Mouse (Mus musculus) ES-Bruce4 (cell line): ENCODE data around the gene Rdh9. TPM values are rescaled to one million over a fixed set of nuclear protein-coding genes. Genes with fewer than 3 reads are reported as not detected.
"Not testable (repeated sequence)": the region's sequence is repeated elsewhere in the genome, so short reads cannot be mapped to it uniquely, and the experiment has no call there.

Source experiments
- H3K27ac ChIP-seq: 2 replicates; pipeline ENCODE4 v1.5.1; 2012; ENCODE audit warnings: low read length, inconsistent platforms; ENCODE audit not compliant: insufficient read depth
- H3K27me3 ChIP-seq: 2 replicates; pipeline ENCODE4 v1.6.1; 2012; ENCODE audit warnings: mild to moderate bottlenecking, low read length, inconsistent platforms; ENCODE audit not compliant: control insufficient read depth, poor library complexity, insufficient read depth, severe bottlenecking
- H3K36me3 ChIP-seq: 2 replicates; pipeline ENCODE4 v1.6.1; 2012; ENCODE audit warnings: inconsistent platforms, mild to moderate bottlenecking, low read length, moderate library complexity; ENCODE audit not compliant: control insufficient read depth, poor library complexity, insufficient read depth, severe bottlenecking
- H3K4me1 ChIP-seq: one replicate; pipeline ENCODE4 v1.8.1; 2011; ENCODE audit warnings: low read length; ENCODE audit not compliant: control insufficient read depth, insufficient read depth
- H3K4me3 ChIP-seq: 2 replicates; pipeline ENCODE4 v1.5.1; 2011; ENCODE audit warnings: low read depth, mild to moderate bottlenecking, low read length
- H3K9ac ChIP-seq: 2 replicates; pipeline ENCODE4 v1.6.1; 2012; ENCODE audit warnings: low read depth, mild to moderate bottlenecking, inconsistent platforms; ENCODE audit not compliant: poor library complexity, severe bottlenecking
- H3K9me3 ChIP-seq: replicated peaks from 2 replicates; pipeline ENCODE4 v1.6.1; 2012; ENCODE audit warnings: mild to moderate bottlenecking, low read length, inconsistent platforms; ENCODE audit not compliant: control insufficient read depth, poor library complexity, insufficient read depth, severe bottlenecking
- CTCF ChIP-seq: IDR thresholded peaks from one replicate; pipeline ENCODE4 v1.8.1; 2011; ENCODE audit warnings: low read depth, low read length
- EP300 ChIP-seq: IDR thresholded peaks from 2 replicates; pipeline ENCODE4 v1.6.1; 2011; ENCODE audit warnings: low read depth, low read length; ENCODE audit not compliant: insufficient read depth
- POLR2A ChIP-seq: IDR thresholded peaks from one replicate; pipeline ENCODE4 v1.8.1; 2011; ENCODE audit warnings: low read length; ENCODE audit not compliant: insufficient read depth
- polyA plus RNA-seq: library from polyadenylated mRNA; stranded (reverse); fragments of >200 nt; gene quantifications from 2 replicates; pipeline ENCODE4 v1.2.4, GENCODE M21; 2011; ENCODE audit warnings: low read depth; ENCODE audit not compliant: missing spikeins, insufficient read depth, insufficient read length

Gene Rdh9
- polyA plus RNA-seq, 1 experiment, result 0.49 TPM

DNA sequence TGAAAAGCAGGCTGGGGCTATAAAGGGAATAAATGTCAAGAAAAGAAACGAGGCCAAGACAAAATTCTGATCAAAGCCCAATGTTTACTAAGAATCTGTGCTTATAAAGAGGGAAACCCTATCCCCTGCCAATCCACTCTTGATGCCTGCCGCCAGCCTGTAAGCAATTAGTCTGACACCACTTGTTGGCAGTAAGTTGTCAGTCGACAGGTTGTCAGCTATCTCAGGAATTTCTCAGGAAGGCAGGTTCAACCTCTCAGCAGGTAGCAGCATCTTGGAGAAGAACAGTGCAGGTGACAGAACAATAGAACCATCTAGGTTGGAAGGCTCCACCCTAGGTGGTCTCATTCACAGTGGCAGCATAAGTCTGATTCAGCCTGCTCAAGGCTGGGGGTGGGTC lies 52.9 kb downstream of the Rdh9 start:
- Histone ChIP-seq H3K36me3 (no peaks in the 10 kb centered on the region), H3K9me3 (peaks cover 32% of the 10 kb centered on the region), H3K4me3 (no peak overlapping the region), H3K27ac (no peak overlapping the region), H3K27me3 (no peaks in the 10 kb centered on the region), H3K4me1 (no peaks in the 10 kb centered on the region), H3K9ac (no peak overlapping the region)
- TF ChIP-seq CTCF (no peak), POLR2A (no peak), EP300 (no peak)

DNA sequence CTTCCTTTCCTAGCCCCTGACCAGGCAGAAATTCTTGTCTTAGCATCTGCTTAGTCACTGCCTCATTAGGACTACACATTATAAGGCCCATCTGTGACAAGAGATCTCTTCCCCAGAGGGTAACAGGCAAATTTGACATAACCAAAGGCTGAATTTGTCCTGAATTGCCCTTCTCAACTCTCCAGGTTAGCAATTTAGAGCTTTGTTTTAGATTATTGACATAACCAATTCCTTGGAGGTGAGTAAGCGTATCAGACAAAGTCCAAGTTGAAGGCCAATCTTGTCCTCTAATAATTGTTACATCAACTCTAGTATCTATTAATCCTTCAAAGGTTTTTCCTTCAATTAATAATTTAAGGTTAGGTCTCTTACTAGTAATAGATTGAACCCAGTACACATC lies 58.0 kb downstream of the Rdh9 start:
- not testable (repeated sequence) for H3K4me1 ChIP-seq, H3K27me3 ChIP-seq, H3K9ac ChIP-seq, H3K36me3 ChIP-seq, H3K27ac ChIP-seq, H3K4me3 ChIP-seq
- peaks cover 15% of the 10 kb centered on the region for H3K9me3 ChIP-seq

- peaks cover 16% of the 10 kb centered on the region for H3K9me3 ChIP-seq
- no peak overlapping the region for H3K4me3 ChIP-seq
- no peaks in the 10 kb centered on the region for H3K36me3 ChIP-seq
- no peak overlapping the region for H3K9ac ChIP-seq
- TF ChIP-seq POLR2A (no peak), CTCF (no peak)
- H3K27me3 ChIP-seq, result no peaks in the 10 kb centered on the region
- H3K27ac ChIP-seq, result no peak overlapping the region
- no peaks in the 10 kb centered on the region for H3K4me1 ChIP-seq
Measured at GRCm38 (mm10) chr10:127835292-127835691, 59.1 kb downstream of the Rdh9 start.

GRCm38 (mm10) chr10:127837793-127838192 lies 61.6 kb downstream of the Rdh9 start:
- H3K4me3 ChIP-seq, H3K9ac ChIP-seq, H3K36me3 ChIP-seq, H3K27ac ChIP-seq, H3K4me1 ChIP-seq, H3K27me3 ChIP-seq: not testable (repeated sequence)
- peaks cover 13% of the 10 kb centered on the region for H3K9me3 ChIP-seq

GRCm38 (mm10) chr10:127838539-127838938 lies 62.4 kb downstream of the Rdh9 start:
- no peak for TF ChIP-seq CTCF
- no peak for TF ChIP-seq EP300
- TF ChIP-seq POLR2A, result no peak

DNA sequence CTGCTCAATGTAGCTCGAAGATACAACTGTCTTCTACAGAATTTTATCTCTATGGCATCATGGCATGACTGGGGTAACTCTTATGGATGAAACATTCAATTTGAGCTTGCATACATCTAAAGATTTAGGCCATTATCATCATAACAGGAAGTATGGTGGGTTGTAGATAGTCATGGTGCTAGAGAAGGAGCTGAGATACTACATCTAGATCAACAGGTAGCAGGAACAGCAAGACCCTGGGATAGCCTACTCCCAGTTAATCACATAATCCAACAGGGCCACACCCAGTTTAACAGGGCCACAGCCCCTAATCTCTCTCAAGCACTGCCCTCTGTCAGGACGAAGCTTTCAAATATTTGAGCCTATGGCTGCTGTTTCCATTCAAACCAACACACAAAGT lies 64.6 kb downstream of the Rdh9 start:
- H3K27me3 ChIP-seq, result no peaks in the 10 kb centered on the region
- no peaks in the 10 kb centered on the region for H3K36me3 ChIP-seq
- H3K4me3 ChIP-seq, result no peak overlapping the region
- no peak for TF ChIP-seq CTCF
- no peak for TF ChIP-seq POLR2A
- TF ChIP-seq EP300, result no peak
- peaks cover 8% of the 10 kb centered on the region for H3K9me3 ChIP-seq
- no peak overlapping the region for H3K9ac ChIP-seq
- no peaks in the 10 kb centered on the region for H3K4me1 ChIP-seq
- no peak overlapping the region for H3K27ac ChIP-seq

More at GRCm38 (mm10) chr10:127838539-127838938, 62.4 kb downstream of the Rdh9 start:
- no peaks in the 10 kb centered on the region for H3K27me3 ChIP-seq
- H3K36me3 ChIP-seq, result no peaks in the 10 kb centered on the region
- H3K27ac ChIP-seq, result no peak overlapping the region
- H3K4me1 ChIP-seq, result no peaks in the 10 kb centered on the region
- H3K9me3 ChIP-seq, result peaks cover 13% of the 10 kb centered on the region
- H3K9ac ChIP-seq, result no peak overlapping the region
- no peak overlapping the region for H3K4me3 ChIP-seq

Other genes starting within 250 kb of the Rdh9 start
- 0.79 TPM in 1 of 2 replicates, not detected in the other for gene Nxph4, start 241.8 kb upstream of the Rdh9 start, polyA plus RNA-seq
- 36.3 and 41.3 TPM in 2 replicates for gene Lrp1, start 155.2 kb upstream of the Rdh9 start, polyA plus RNA-seq
- 28.2 and 32.9 TPM in 2 replicates for gene Stat6, start 133.4 kb upstream of the Rdh9 start, polyA plus RNA-seq
- 22.0 and 22.3 TPM in 2 replicates for gene Nemp1, start 109.5 kb upstream of the Rdh9 start, polyA plus RNA-seq
- gene Nab2, start 107.8 kb upstream of the Rdh9 start, polyA plus RNA-seq, result 5.5 and 8.1 TPM in 2 replicates
- 0.34 and 0.72 TPM in 2 replicates for gene Myo1a, start 71.2 kb upstream of the Rdh9 start, polyA plus RNA-seq
- gene Tac2, start 51.9 kb upstream of the Rdh9 start, polyA plus RNA-seq, result not detected in 2 replicates
- gene Zbtb39, start 36.8 kb upstream of the Rdh9 start, polyA plus RNA-seq, result 14.6 and 15.6 TPM in 2 replicates
- not detected in 2 replicates for gene Gpr182, start 24.7 kb upstream of the Rdh9 start, polyA plus RNA-seq
- gene Rdh1, start 16.7 kb upstream of the Rdh9 start, polyA plus RNA-seq, result 0.40 and 0.67 TPM in 2 replicates
- gene Rdh16f1, start 16.6 kb upstream of the Rdh9 start, polyA plus RNA-seq, result not detected in 2 replicates
- gene Rdh16, start 24.8 kb downstream of the Rdh9 start, polyA plus RNA-seq, result 0.19 TPM in 1 of 2 replicates, not detected in the other
- gene Rdh19, start 73.5 kb downstream of the Rdh9 start, polyA plus RNA-seq, result not detected in 2 replicates
- not detected in 2 replicates for gene Rdh16f2, start 90.1 kb downstream of the Rdh9 start, polyA plus RNA-seq
- not detected in 2 replicates for gene Rdh7, start 112.4 kb downstream of the Rdh9 start, polyA plus RNA-seq
- not detected in 2 replicates for gene Sdr9c7, start 122.1 kb downstream of the Rdh9 start, polyA plus RNA-seq
- gene Hsd17b6, start 231.2 kb downstream of the Rdh9 start, polyA plus RNA-seq, result not detected in 2 replicates
- gene Prim1, start 238.8 kb downstream of the Rdh9 start, polyA plus RNA-seq, result 69.7 and 78.2 TPM in 2 replicates